Mouse (Mus musculus) lung, adult 2 months (tissue): ENCODE data around the gene Vmn1r217.

Experiments
- CTCF ChIP-seq: fragments of 200-500 bp; IDR thresholded peaks from 2 replicates; pipeline ENCODE4 v1.5.1; 2011; ENCODE audit warnings: mild to moderate bottlenecking, low read length, control low read depth; ENCODE audit not compliant: insufficient read depth
- POLR2A ChIP-seq: fragments of 200-500 bp; IDR thresholded peaks from 2 replicates; pipeline ENCODE4 v1.6.1; 2011; ENCODE audit warnings: low read depth, mild to moderate bottlenecking, control low read depth, low read length, borderline replicate concordance; ENCODE audit errors: extremely low read depth

DNA sequence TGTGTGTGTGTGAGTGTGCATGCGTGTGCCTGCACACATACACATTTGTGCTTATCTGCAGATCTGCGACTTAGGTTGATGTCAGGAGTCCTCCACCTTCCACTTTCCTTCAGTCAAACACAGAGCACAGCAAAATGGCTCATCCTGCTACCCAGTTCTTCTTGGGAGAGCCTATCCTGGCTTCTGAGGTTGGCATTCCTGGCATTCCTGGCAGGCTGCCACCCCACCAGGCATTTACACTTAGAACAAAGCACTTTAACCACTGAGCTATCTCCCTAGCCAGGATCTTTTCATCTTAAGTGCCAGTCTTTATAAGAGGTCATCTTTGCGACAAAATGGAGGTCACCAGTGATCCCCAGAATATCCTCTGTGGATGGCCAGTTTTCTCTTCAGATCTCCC is 39.8 kb upstream of the Vmn1r217 start:
- TF ChIP-seq CTCF (no peak), POLR2A (no peak)
